Mouse (Mus musculus): ENCODE results near the gene Armc9.

The Armc9 gene

GRCm38 (mm10) chr1:86320822-86321413, 166.3 kb downstream of the Armc9 start:
- DNase-seq, result no peak

Data from cerebellum, adult 9-11 months (tissue).